ENCODE assay signal across 16 mouse cellular contexts in genomic region chr2:34253111-34253510, GRCm38 (mm10).
DNase-seq lines count a peak whose midpoint lies in the region; ATAC-seq and TF ChIP-seq lines count a peak whose summit lies in the region.
"Had no signal": no experiment of that assay in that cellular context is flagged by ENCODE, and none has a peak within 500 bp of the region (broad histone marks: within the 10 kb centered on the region; RNA-seq: fewer than 3 reads in every experiment).

No protein-coding gene starts in this region.

- no peaks in the 10 kb centered on the region for H3K36me3 ChIP-seq in hindbrain, embryonic 10.5 days
- H3K36me3 ChIP-seq in hindbrain, embryonic 16.5 days (ENCODE audit: control insufficient read depth, insufficient read depth, low read length): no peaks in the 10 kb centered on the region
- H3K36me3 ChIP-seq in lung, postnatal 0 days (ENCODE audit: insufficient read depth, low read length): no peaks in the 10 kb centered on the region
- H3K36me3 ChIP-seq in embryonic facial prominence, embryonic 11.5 days (replicated peaks; ENCODE audit: control insufficient read depth, insufficient read depth, low read depth, low read length): no peaks in the 10 kb centered on the region
- no peaks in the 10 kb centered on the region for H3K36me3 ChIP-seq in hindbrain, postnatal 0 days (ENCODE audit: insufficient read depth, low read length)
- H3K36me3 ChIP-seq: limb, embryonic 13.5 days; midbrain, embryonic 10.5 days had no signal

- H3K27me3 ChIP-seq in hindbrain, embryonic 10.5 days (ENCODE audit: insufficient read depth, poor library complexity, severe bottlenecking): no peaks in the 10 kb centered on the region
- no peaks in the 10 kb centered on the region for H3K27me3 ChIP-seq in hindbrain, embryonic 16.5 days (replicated peaks; ENCODE audit: control insufficient read depth, insufficient read depth, low read length)
- no peaks in the 10 kb centered on the region for H3K27me3 ChIP-seq in lung, postnatal 0 days (replicated peaks; ENCODE audit: insufficient read depth, low read length)
- H3K27me3 ChIP-seq in embryonic facial prominence, embryonic 11.5 days (ENCODE audit: control insufficient read depth, insufficient read depth, low read length): no peaks in the 10 kb centered on the region
- H3K27me3 ChIP-seq in hindbrain, postnatal 0 days (ENCODE audit: insufficient read depth, low read length): no peaks in the 10 kb centered on the region

- no peak for TF ChIP-seq POLR2A in lung, adult 2 months (IDR thresholded peaks at IDR 0.05; ENCODE audit: borderline replicate concordance, extremely low read depth, low read depth, low read length)

- no peak overlapping the region for H3K4me2 ChIP-seq in hindbrain, embryonic 16.5 days (ENCODE audit: low read length)
- H3K4me2 ChIP-seq in lung, postnatal 0 days (replicated peaks; ENCODE audit: low read depth, low read length): no peak overlapping the region
- no peak overlapping the region for H3K4me2 ChIP-seq in embryonic facial prominence, embryonic 11.5 days (ENCODE audit: low read depth, low read length)
- no peak overlapping the region for H3K4me2 ChIP-seq in hindbrain, postnatal 0 days (ENCODE audit: low read depth, low read length)
- H3K4me2 ChIP-seq: limb, embryonic 13.5 days had no signal

- no peaks in the 10 kb centered on the region for H3K9me3 ChIP-seq in hindbrain, embryonic 10.5 days
- no peaks in the 10 kb centered on the region for H3K9me3 ChIP-seq in hindbrain, embryonic 16.5 days (ENCODE audit: control insufficient read depth, low read length)
- no peaks in the 10 kb centered on the region for H3K9me3 ChIP-seq in lung, postnatal 0 days (ENCODE audit: low read length)
- H3K9me3 ChIP-seq in embryonic facial prominence, embryonic 11.5 days (replicated peaks; ENCODE audit: control insufficient read depth, low read length): no peaks in the 10 kb centered on the region
- no peaks in the 10 kb centered on the region for H3K9me3 ChIP-seq in hindbrain, postnatal 0 days (ENCODE audit: low read length)
- H3K9me3 ChIP-seq: limb, embryonic 13.5 days; midbrain, embryonic 10.5 days had no signal

- peaks cover 64% of the 10 kb centered on the region for H3K4me1 ChIP-seq in hindbrain, embryonic 10.5 days (replicated peaks)
- peaks cover 14% of the 10 kb centered on the region for H3K4me1 ChIP-seq in hindbrain, embryonic 16.5 days (ENCODE audit: control insufficient read depth, insufficient read depth, low read depth, low read length)
- H3K4me1 ChIP-seq in lung, postnatal 0 days (ENCODE audit: insufficient read depth, low read depth, low read length): peaks cover 10% of the 10 kb centered on the region; the same call in 1 of the 2 replicates
- H3K4me1 ChIP-seq in lung, adult 2 months (ENCODE audit: control insufficient read depth, insufficient read depth, low read length): no peaks in the 10 kb centered on the region; the same call in 1 of the 2 replicates
- H3K4me1 ChIP-seq in embryonic facial prominence, embryonic 11.5 days (ENCODE audit: control insufficient read depth, insufficient read depth, low read length): peaks cover 2% of the 10 kb centered on the region; the same call in 1 of the 2 replicates
- peaks cover 15% of the 10 kb centered on the region; the same call in 1 of the 2 replicates for H3K4me1 ChIP-seq in hindbrain, postnatal 0 days (ENCODE audit: insufficient read depth, low read length)

- 43% methylated on average over 1 of the region's 1 CpGs for WGBS in hindbrain, embryonic 10.5 days
- WGBS in hindbrain, embryonic 16.5 days: 17% methylated on average over 1 of the region's 1 CpGs
- 8% methylated on average over 1 of the region's 1 CpGs for WGBS in lung, postnatal 0 days
- 28% methylated on average over 1 of the region's 1 CpGs for WGBS in lung, adult 2 months
- 12% methylated on average over 1 of the region's 1 CpGs for WGBS in embryonic facial prominence, embryonic 11.5 days
- WGBS in hindbrain, postnatal 0 days: 27% methylated on average over 1 of the region's 1 CpGs

- no peak for TF ChIP-seq EP300 in lung, postnatal 0 days (IDR thresholded peaks at IDR 0.05)

- DNase-seq in hindbrain, embryonic 10.5 days (ENCODE audit: low spot score): no peak
- no peak for DNase-seq in lung, postnatal 0 days (ENCODE audit: low spot score)
- DNase-seq in lung, adult 2 months: no peak
- DNase-seq in embryonic facial prominence, embryonic 11.5 days (ENCODE audit: low spot score): peak; percentile 58
- no peak for DNase-seq in hindbrain, postnatal 0 days (ENCODE audit: low spot score)
- no peak for DNase-seq in spleen, postnatal 14 days (ENCODE audit: low spot score in 2 of 2)
- DNase-seq: adrenal gland, postnatal 10 days; cerebellum, postnatal 25 days; gastrocnemius, adult 2 months; heart, adult 2 months; liver, postnatal 0 days; right cerebral cortex, adult 18-20 months had no signal

- H3K4me3 ChIP-seq in hindbrain, embryonic 10.5 days: no peak overlapping the region
- H3K4me3 ChIP-seq in hindbrain, embryonic 16.5 days (ENCODE audit: low read length): no peak overlapping the region
- no peak overlapping the region for H3K4me3 ChIP-seq in lung, postnatal 0 days (ENCODE audit: low read depth, low read length)
- no peak overlapping the region for H3K4me3 ChIP-seq in lung, adult 2 months (replicated peaks; ENCODE audit: extremely low read depth, low read depth, low read length)
- no peak overlapping the region for H3K4me3 ChIP-seq in embryonic facial prominence, embryonic 11.5 days (ENCODE audit: low read depth, low read length)
- H3K4me3 ChIP-seq in hindbrain, postnatal 0 days (ENCODE audit: low read length): no peak overlapping the region
- H3K4me3 ChIP-seq: erythroblast, embryonic 14.5 days; gastrocnemius, adult 2 months; heart, adult 2 months; limb, embryonic 13.5 days; midbrain, embryonic 10.5 days had no signal

- TF ChIP-seq CTCF in lung, postnatal 0 days (IDR thresholded peaks at IDR 0.05): no peak
- no peak for TF ChIP-seq CTCF in lung, adult 2 months (IDR thresholded peaks at IDR 0.05; ENCODE audit: insufficient read depth, low read length)
- no peak for TF ChIP-seq CTCF in hindbrain, postnatal 0 days (IDR thresholded peaks at IDR 0.05; ENCODE audit: low read depth)

- peak overlapping the region; percentile 35 for H3K27ac ChIP-seq in hindbrain, embryonic 10.5 days
- no peak overlapping the region for H3K27ac ChIP-seq in hindbrain, embryonic 16.5 days (ENCODE audit: low read depth, low read length)
- 0 out of 2 replicates have a peak overlapping the region, but pooled peaks have one; percentile 14 for H3K27ac ChIP-seq in lung, postnatal 0 days (ENCODE audit: low read length)
- H3K27ac ChIP-seq in embryonic facial prominence, embryonic 11.5 days (replicated peaks; ENCODE audit: low read depth, low read length): peak overlapping the region; percentile 35; the same call in 1 of the 2 replicates
- 0 out of 2 replicates have a peak overlapping the region, but pooled peaks have one; percentile 20 for H3K27ac ChIP-seq in hindbrain, postnatal 0 days
- H3K27ac ChIP-seq: gastrocnemius, adult 2 months; heart, adult 2 months; limb, embryonic 13.5 days; midbrain, embryonic 10.5 days had no signal

- H3K9ac ChIP-seq in hindbrain, embryonic 16.5 days (ENCODE audit: low read depth, low read length): no peak overlapping the region
- H3K9ac ChIP-seq in lung, postnatal 0 days (replicated peaks; ENCODE audit: low read depth): no peak overlapping the region
- no peak overlapping the region for H3K9ac ChIP-seq in embryonic facial prominence, embryonic 11.5 days (replicated peaks; ENCODE audit: low read length)
- H3K9ac ChIP-seq in hindbrain, postnatal 0 days (replicated peaks; ENCODE audit: low read length): no peak overlapping the region
- H3K9ac ChIP-seq: limb, embryonic 13.5 days; liver, postnatal 0 days had no signal

- no peak for ATAC-seq in hindbrain, embryonic 16.5 days
- ATAC-seq in lung, postnatal 0 days: no peak
- no peak for ATAC-seq in embryonic facial prominence, embryonic 11.5 days (replicated peaks; ENCODE audit: insufficient number of reproducible peaks, low FRiP score, low TSS enrichment, low read depth)
- ATAC-seq in hindbrain, postnatal 0 days: no peak
- ATAC-seq: liver, postnatal 0 days had no signal
